Mouse (Mus musculus): ENCODE measurements around the gene Micall1. TPM values are rescaled to one million over a fixed set of nuclear protein-coding genes. Genes with fewer than 3 reads are reported as not detected.

The Micall1 gene
- polyA plus RNA-seq, 1 experiment from 2014 or later, result 12.5 TPM

- Histone ChIP-seq H3K4me3 (ENCODE audit: low read depth, low read length) (no peak overlapping the region), H3K36me3 (ENCODE audit: control insufficient read depth, insufficient read depth, low read length) (peaks cover 8% of the 10 kb centered on the region), H3K9me3 (ENCODE audit: control insufficient read depth, low read depth, low read length) (no peaks in the 10 kb centered on the region), H3K4me2 (replicated peaks; ENCODE audit: low read depth, low read length) (no peak overlapping the region), H3K9ac (replicated peaks; ENCODE audit: low read depth, low read length) (no peak overlapping the region), H3K4me1 (ENCODE audit: control insufficient read depth, insufficient read depth, low read length) (peaks cover 17% of the 10 kb centered on the region), H3K27me3 (ENCODE audit: control insufficient read depth, insufficient read depth, low read length) (no peaks in the 10 kb centered on the region), H3K27ac (ENCODE audit: low read length) (no peak overlapping the region)
- no peak for ATAC-seq (ENCODE audit: insufficient number of reproducible peaks, insufficient read depth, low FRiP score, low read depth)
- WGBS, result 65% methylated on average over 4 of the region's 4 CpGs
Observed at GRCm38 (mm10) chr15:79100391-79100790, 8.3 kb upstream of the Micall1 start.

- H3K36me3 ChIP-seq (ENCODE audit: control insufficient read depth, insufficient read depth, low read length), result no peaks in the 10 kb centered on the region
- H3K4me3 ChIP-seq (ENCODE audit: low read depth, low read length), result no peak overlapping the region
- no peak overlapping the region for H3K27ac ChIP-seq (ENCODE audit: low read length)
- H3K4me1 ChIP-seq (ENCODE audit: control insufficient read depth, insufficient read depth, low read length), result peaks cover 17% of the 10 kb centered on the region
- H3K27me3 ChIP-seq (ENCODE audit: control insufficient read depth, insufficient read depth, low read length), result no peaks in the 10 kb centered on the region
- H3K9me3 ChIP-seq (ENCODE audit: control insufficient read depth, low read depth, low read length), result no peaks in the 10 kb centered on the region
- H3K4me2 ChIP-seq (replicated peaks; ENCODE audit: low read depth, low read length), result no peak overlapping the region
- H3K9ac ChIP-seq (replicated peaks; ENCODE audit: low read depth, low read length), result 0 out of 2 replicates have a peak overlapping the region, but pooled peaks have one; percentile 10
- no peak for ATAC-seq (ENCODE audit: insufficient number of reproducible peaks, insufficient read depth, low FRiP score, low read depth)
Observed at GRCm38 (mm10) chr15:79101531-79101930, 7.2 kb upstream of the Micall1 start.

GRCm38 (mm10) chr15:79103264-79103663, 5.4 kb upstream of the Micall1 start:
- Histone ChIP-seq H3K4me3 (ENCODE audit: low read depth, low read length) (no peak overlapping the region), H3K9ac (replicated peaks; ENCODE audit: low read depth, low read length) (no peak overlapping the region), H3K27ac (ENCODE audit: low read length) (no peak overlapping the region), H3K4me1 (ENCODE audit: control insufficient read depth, insufficient read depth, low read length) (peaks cover 10% of the 10 kb centered on the region; the same call in 1 of the 2 replicates), H3K27me3 (ENCODE audit: control insufficient read depth, insufficient read depth, low read length) (no peaks in the 10 kb centered on the region), H3K36me3 (ENCODE audit: control insufficient read depth, insufficient read depth, low read length) (no peaks in the 10 kb centered on the region), H3K9me3 (ENCODE audit: control insufficient read depth, low read depth, low read length) (no peaks in the 10 kb centered on the region), H3K4me2 (replicated peaks; ENCODE audit: low read depth, low read length) (no peak overlapping the region)
- no peak for ATAC-seq (ENCODE audit: insufficient number of reproducible peaks, insufficient read depth, low FRiP score, low read depth)
- WGBS, result 74% methylated on average over 10 of the region's 10 CpGs

- 46% methylated on average over 2 of the region's 2 CpGs for WGBS
- no peak overlapping the region for H3K4me2 ChIP-seq (replicated peaks; ENCODE audit: low read depth, low read length)
- no peak for ATAC-seq (ENCODE audit: insufficient number of reproducible peaks, insufficient read depth, low FRiP score, low read depth)
Observed at GRCm38 (mm10) chr15:79105804-79106203, 2.9 kb upstream of the Micall1 start.

GRCm38 (mm10) chr15:79107966-79108365, 732 bp upstream of the Micall1 start:
- peak overlapping the region; percentile 89 for H3K4me3 ChIP-seq (ENCODE audit: low read depth, low read length)
- no peaks in the 10 kb centered on the region for H3K27me3 ChIP-seq (ENCODE audit: control insufficient read depth, insufficient read depth, low read length)
- H3K9me3 ChIP-seq (ENCODE audit: control insufficient read depth, low read depth, low read length), result no peaks in the 10 kb centered on the region
- H3K9ac ChIP-seq (replicated peaks; ENCODE audit: low read depth, low read length), result peak overlapping the region; percentile 74; the same call in 1 of the 2 replicates
- WGBS, result 13% methylated on average over 7 of the region's 7 CpGs
- ATAC-seq (ENCODE audit: insufficient number of reproducible peaks, insufficient read depth, low FRiP score, low read depth), result no peak
- H3K36me3 ChIP-seq (ENCODE audit: control insufficient read depth, insufficient read depth, low read length), result peaks cover 4% of the 10 kb centered on the region
- H3K4me2 ChIP-seq (replicated peaks; ENCODE audit: low read depth, low read length), result peak overlapping the region; percentile 98
- peaks cover 22% of the 10 kb centered on the region; the same call in 1 of the 2 replicates for H3K4me1 ChIP-seq (ENCODE audit: control insufficient read depth, insufficient read depth, low read length)
- H3K27ac ChIP-seq (ENCODE audit: low read length), result peak overlapping the region; percentile 85

More at GRCm38 (mm10) chr15:79105804-79106203, 2.9 kb upstream of the Micall1 start:
- peaks cover 15% of the 10 kb centered on the region; the same call in 1 of the 2 replicates for H3K4me1 ChIP-seq (ENCODE audit: control insufficient read depth, insufficient read depth, low read length)
- H3K36me3 ChIP-seq (ENCODE audit: control insufficient read depth, insufficient read depth, low read length), result no peaks in the 10 kb centered on the region; the same call in 1 of the 2 replicates
- H3K9me3 ChIP-seq (ENCODE audit: control insufficient read depth, low read depth, low read length), result no peaks in the 10 kb centered on the region
- H3K27ac ChIP-seq (ENCODE audit: low read length), result no peak overlapping the region
- no peak overlapping the region for H3K4me3 ChIP-seq (ENCODE audit: low read depth, low read length)
- H3K9ac ChIP-seq (replicated peaks; ENCODE audit: low read depth, low read length), result no peak overlapping the region
- no peaks in the 10 kb centered on the region for H3K27me3 ChIP-seq (ENCODE audit: control insufficient read depth, insufficient read depth, low read length)

- Histone ChIP-seq H3K9me3 (ENCODE audit: control insufficient read depth, low read depth, low read length) (no peaks in the 10 kb centered on the region), H3K4me1 (ENCODE audit: control insufficient read depth, insufficient read depth, low read length) (peaks cover 22% of the 10 kb centered on the region; the same call in 1 of the 2 replicates), H3K27ac (ENCODE audit: low read length) (peak overlapping the region; percentile 85), H3K4me2 (replicated peaks; ENCODE audit: low read depth, low read length) (peak overlapping the region; percentile 98), H3K27me3 (ENCODE audit: control insufficient read depth, insufficient read depth, low read length) (no peaks in the 10 kb centered on the region), H3K4me3 (ENCODE audit: low read depth, low read length) (peak overlapping the region; percentile 89), H3K36me3 (ENCODE audit: control insufficient read depth, insufficient read depth, low read length) (peaks cover 6% of the 10 kb centered on the region), H3K9ac (replicated peaks; ENCODE audit: low read depth, low read length) (peak overlapping the region; percentile 74)
- peak; percentile 58 for ATAC-seq (ENCODE audit: insufficient number of reproducible peaks, insufficient read depth, low FRiP score, low read depth)
- WGBS, result under 1% methylated on average over 46 of the region's 46 CpGs
Observed at GRCm38 (mm10) chr15:79109321-79109934, 730 bp downstream of the Micall1 start.

- Histone ChIP-seq H3K27me3 (ENCODE audit: control insufficient read depth, insufficient read depth, low read length) (no peaks in the 10 kb centered on the region), H3K36me3 (ENCODE audit: control insufficient read depth, insufficient read depth, low read length) (peaks cover 9% of the 10 kb centered on the region), H3K4me3 (ENCODE audit: low read depth, low read length) (peak overlapping the region; percentile 89), H3K9me3 (ENCODE audit: control insufficient read depth, low read depth, low read length) (no peaks in the 10 kb centered on the region), H3K4me2 (replicated peaks; ENCODE audit: low read depth, low read length) (peak overlapping the region; percentile 98), H3K9ac (replicated peaks; ENCODE audit: low read depth, low read length) (peak overlapping the region; percentile 74; the same call in 1 of the 2 replicates), H3K27ac (ENCODE audit: low read length) (no peak overlapping the region), H3K4me1 (ENCODE audit: control insufficient read depth, insufficient read depth, low read length) (peaks cover 22% of the 10 kb centered on the region; the same call in 1 of the 2 replicates)
- 17% methylated on average over 9 of the region's 9 CpGs for WGBS
- no peak for ATAC-seq (ENCODE audit: insufficient number of reproducible peaks, insufficient read depth, low FRiP score, low read depth)
Observed at GRCm38 (mm10) chr15:79110031-79110430, 1.3 kb downstream of the Micall1 start.

GRCm38 (mm10) chr15:79110528-79110927, 1.8 kb downstream of the Micall1 start:
- no peak overlapping the region for H3K27ac ChIP-seq (ENCODE audit: low read length)

More at GRCm38 (mm10) chr15:79110528-79110927, 1.8 kb downstream of the Micall1 start:
- H3K4me2 ChIP-seq (replicated peaks; ENCODE audit: low read depth, low read length), result peak overlapping the region; percentile 98
- H3K9ac ChIP-seq (replicated peaks; ENCODE audit: low read depth, low read length), result 0 out of 2 replicates have a peak overlapping the region, but pooled peaks have one; percentile 7
- no peaks in the 10 kb centered on the region for H3K27me3 ChIP-seq (ENCODE audit: control insufficient read depth, insufficient read depth, low read length)
- no peak for ATAC-seq (ENCODE audit: insufficient number of reproducible peaks, insufficient read depth, low FRiP score, low read depth)
- 76% methylated on average over 2 of the region's 2 CpGs for whole genome bisulfite sequencing
- peaks cover 14% of the 10 kb centered on the region for H3K36me3 ChIP-seq (ENCODE audit: control insufficient read depth, insufficient read depth, low read length)
- H3K4me3 ChIP-seq (ENCODE audit: low read depth, low read length), result peak overlapping the region; percentile 89; the same call in 1 of the 2 replicates
- no peaks in the 10 kb centered on the region for H3K9me3 ChIP-seq (ENCODE audit: control insufficient read depth, low read depth, low read length)
- peaks cover 22% of the 10 kb centered on the region; the same call in 1 of the 2 replicates for H3K4me1 ChIP-seq (ENCODE audit: control insufficient read depth, insufficient read depth, low read length)
